Mouse (Mus musculus): ENCODE data around the gene Mettl7a3.

GRCm38 (mm10) chr15:100314448-100315145 is 20.1 kb upstream of the Mettl7a3 start:
- no peak for TF ChIP-seq CTCF (IDR thresholded peaks at IDR 0.05; ENCODE audit: control insufficient read depth, insufficient read depth, insufficient read length)
- no peak for TF ChIP-seq MAX (IDR thresholded peaks at IDR 0.05)
- no peak for TF ChIP-seq USF1 (IDR thresholded peaks at IDR 0.05; ENCODE audit: low read depth)
